Mouse (Mus musculus) cerebellum, adult 9-10 months (tissue): Measurements from ENCODE around the gene Adam12.

Source experiments
- DNase-seq: peaks from one replicate; pipeline ENCODE4 v3.0.0; 2022

Adam12 gene

DNA sequence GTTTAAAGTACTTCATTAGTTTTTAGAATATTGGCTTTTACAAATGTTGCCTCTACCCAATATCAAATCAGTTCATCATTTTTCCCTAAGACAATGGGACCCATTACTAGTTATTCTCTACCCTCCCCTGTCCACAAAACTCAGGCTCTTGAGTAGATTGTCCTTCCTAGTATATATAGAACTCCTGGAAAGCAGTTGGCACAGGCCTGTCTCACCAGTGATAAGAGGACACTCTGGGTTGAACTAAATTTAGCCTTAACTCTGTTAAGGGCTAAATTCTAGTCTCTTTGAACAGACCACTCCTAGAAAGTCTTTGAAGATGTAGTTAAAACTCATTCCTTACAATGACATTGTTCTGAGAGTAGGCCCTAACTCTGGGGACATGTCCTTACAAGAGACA is 241.0 kb downstream of the Adam12 start:
- no peak for DNase-seq

DNA sequence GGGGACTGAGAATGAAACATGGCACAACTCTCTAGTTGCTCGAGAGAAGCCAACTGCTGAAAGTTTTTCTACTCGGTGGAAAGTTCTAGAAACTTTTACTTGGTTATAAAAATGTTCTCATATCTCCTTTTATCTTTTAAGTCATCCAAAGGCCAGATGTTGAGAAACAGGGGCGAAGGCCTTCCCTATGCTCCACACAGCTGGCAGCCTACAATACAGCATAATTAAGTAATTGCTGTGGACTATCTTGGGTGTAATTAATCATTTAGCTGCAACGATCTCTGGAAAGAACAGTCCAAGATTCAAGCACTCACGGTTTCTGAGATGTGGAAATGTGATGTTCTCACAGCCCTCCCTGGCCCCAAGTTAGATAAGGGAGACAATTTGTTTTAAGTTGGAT is 243.6 kb downstream of the Adam12 start:
- no peak for DNase-seq

DNA sequence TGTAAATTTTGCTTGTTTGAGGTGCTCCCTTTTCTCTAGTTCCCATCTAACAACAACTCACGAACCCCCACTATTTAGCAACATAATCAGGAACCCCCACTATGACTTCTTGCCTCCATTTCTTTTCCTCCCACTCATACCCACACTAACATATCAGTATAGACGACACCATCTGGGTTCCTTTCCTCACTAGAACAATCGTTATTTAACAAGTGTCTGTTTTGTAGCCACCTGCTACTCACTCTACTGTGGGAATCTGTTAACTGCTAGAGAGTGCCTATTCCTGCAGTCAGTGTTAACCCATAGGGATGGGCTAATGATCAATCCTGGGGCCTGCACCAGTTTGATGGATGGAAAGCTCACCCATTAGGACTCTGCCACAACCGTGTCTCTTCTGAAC is 245.7 kb downstream of the Adam12 start:
- DNase-seq = no peak

- no peak for DNase-seq
Observed at GRCm38 (mm10) chr7:133985648-133986047, 246.3 kb downstream of the Adam12 start.

- no peak for DNase-seq
Observed at GRCm38 (mm10) chr7:133976388-133977122, 255.4 kb downstream of the Adam12 start.

- no peak for DNase-seq
Observed at GRCm38 (mm10) chr7:133971086-133971485, 260.9 kb downstream of the Adam12 start.

DNA sequence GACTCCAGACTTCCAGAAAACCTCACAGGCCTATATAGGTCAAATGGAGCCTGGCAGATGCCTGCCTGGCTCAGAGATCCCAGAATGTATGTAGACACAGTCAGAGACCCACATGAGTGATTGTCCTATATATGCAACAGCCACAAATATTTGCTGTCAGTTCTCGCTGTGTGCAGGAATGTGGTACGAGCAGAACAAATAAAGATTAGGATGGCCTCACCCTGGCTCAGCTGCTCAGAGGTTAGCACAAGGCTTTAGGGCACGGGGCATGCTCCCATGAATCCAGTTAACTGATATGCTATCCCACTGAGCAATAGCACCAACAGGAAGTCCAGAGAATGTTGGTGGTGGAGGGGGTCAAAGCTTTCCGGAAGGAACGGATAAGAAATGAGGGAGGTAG is 261.5 kb downstream of the Adam12 start:
- DNase-seq = no peak

GRCm38 (mm10) chr7:133967906-133968305 is 264.0 kb downstream of the Adam12 start:
- DNase-seq = no peak

DNA sequence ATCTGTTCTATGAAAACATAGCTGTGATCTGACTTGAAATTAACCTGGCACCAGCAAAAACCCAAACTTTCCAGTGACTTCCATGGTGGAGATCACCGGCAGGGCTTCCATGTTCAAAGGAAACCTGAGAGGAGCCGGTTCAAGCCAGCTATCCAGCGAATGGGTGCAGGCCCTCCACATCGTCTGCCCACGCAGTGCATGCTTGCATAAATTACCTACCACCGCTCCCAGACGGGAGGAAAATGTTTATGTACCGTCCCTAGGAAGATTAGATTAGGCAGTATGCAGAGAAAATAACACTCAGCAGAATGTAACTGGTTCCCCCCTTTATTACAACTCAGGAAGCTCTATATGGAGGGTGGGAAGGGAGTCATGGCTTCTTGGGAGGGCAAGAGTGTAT is 268.4 kb downstream of the Adam12 start:
- no peak for DNase-seq

DNA sequence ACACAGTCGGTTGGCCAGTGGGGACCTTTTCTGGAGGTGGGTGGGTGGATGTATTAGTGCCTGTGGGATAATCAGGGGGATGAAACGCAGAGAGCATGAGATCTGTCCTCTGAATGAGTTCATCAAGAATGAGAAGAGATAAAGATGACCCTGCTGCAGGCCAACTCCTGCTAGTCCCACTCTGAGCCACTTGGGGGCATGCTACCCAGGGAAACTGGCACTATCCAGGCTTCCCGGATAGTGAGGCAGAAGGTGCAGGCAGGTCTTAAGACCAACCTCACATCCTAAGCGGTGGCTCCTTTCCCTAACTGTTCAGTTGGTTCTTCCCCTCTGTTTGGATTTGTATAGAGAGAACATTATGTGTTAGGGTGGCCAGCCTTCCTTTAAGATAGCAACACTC is 272.7 kb downstream of the Adam12 start:
- DNase-seq = peak; percentile 12

DNA sequence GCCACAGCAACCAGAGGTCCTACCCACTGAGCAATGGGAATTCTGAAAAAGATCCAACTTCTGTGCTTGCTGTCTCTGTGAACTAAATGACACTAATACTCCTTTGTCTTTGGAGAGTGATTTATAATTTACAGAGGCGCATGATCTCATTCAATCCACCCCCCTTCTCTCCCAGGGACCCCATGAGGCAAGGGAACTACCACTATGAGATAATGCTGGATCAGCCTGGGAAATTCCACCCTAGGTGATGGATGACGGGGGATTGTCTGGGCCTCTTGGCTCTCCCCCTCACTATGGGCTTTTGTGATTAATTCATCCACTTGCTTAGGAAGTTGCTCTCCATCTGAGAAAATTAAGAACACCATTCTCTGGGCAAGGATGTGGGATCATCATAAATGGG is 274.1 kb downstream of the Adam12 start:
- DNase-seq = no peak

GRCm38 (mm10) chr7:133954111-133955091 is 277.5 kb downstream of the Adam12 start:
- no peak for DNase-seq

DNA sequence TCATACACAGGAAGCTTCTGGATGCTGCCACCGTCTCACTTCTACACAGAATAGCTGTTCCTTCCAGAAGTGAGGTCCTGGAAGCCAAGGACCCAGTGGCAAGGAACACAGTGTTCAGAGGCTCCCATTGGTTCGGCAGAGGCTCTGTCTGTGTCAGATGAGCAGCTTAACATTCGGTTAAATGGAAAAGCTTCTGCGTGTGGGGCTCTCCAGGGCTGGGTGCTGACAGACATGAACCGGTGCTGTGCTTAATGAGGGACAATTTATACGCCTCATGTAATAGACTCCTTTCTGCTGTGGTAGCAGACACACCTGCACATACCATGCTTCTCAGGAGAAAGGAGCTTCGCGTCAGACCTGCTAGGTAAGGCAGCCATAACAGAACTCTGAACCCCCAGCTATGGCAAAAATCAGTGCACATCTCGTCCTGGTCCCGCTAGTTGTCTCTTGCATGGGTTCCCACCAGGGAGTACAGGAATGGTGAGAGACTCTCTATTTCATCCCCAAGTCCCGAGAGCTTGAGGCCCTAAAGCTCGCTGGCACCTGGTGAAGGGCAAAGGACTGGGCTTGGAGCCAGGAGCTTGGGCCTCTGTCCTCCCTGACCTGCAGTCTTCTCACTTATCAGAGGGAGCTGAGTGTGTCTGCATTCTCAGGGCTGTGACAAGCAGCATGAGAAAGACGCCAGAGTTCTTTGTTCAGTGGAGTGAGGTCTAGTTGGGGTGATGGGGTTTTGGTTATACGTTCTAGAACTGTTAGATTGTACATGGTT is 280.0 kb downstream of the Adam12 start:
- no peak for DNase-seq

DNA sequence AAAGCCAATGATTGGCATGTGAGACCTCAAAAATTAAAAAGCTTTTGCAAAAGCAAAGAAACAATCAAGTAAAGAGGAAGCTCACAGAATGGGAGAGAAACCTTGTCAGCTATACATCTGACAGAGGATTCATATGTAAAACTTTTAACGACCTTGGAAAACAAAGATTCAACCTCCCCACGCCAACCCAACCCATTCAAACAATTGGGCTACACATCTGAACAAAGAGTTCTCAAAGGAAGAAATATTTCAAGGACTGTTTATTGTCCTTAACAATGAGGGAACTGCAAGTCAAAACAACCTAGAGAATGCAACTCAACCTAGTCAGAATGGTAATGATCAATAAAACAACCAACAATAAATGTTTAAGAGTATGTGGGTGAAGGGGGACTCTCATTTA is 284.6 kb downstream of the Adam12 start:
- no peak for DNase-seq

DNA sequence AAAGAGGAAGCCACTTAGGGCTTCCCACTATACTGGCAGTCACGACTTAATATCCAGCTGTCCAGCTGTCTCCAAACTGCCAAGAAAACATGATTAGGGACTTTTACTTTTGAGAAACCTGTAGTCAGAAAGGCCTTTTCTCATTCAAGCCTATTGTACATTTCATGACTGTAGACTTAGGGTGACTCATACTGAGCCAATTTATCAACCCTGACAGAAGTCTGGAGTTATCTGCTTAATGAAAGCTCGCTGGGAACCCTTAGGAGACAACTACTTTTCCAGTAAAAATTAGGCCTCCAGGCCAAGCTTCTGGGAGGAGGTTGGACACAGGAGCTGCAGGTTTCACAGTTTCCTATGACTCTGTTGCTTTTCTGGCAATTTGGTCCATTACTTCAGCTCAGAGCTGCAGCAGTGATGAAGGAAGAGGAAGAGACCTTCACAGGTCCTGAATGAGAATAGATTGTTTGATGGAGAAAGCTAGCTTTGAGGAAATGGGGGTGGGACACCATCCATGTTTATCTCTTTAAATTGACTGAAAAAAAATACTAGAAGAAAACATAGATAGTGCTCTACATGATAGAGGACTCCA is 285.1 kb downstream of the Adam12 start:
- DNase-seq = no peak

DNA sequence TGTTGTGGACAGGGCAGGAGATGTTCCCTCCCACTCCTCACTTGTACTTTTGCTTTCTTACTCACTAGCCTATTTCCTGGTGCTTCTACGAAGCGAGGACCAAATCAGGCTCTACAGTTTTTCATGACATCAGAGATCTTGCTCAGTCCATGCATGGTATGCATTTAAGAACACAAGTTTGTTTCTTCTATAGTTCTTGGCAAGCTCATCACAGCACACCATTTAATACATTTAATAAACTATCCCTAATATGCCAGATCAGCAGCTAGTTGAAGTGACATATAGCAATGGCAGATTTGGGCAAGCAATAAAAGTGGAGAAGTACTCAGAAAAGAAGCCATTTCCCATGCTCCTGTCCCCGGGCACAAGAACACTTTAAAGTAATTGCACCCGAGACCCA is 285.8 kb downstream of the Adam12 start:
- no peak for DNase-seq

DNA sequence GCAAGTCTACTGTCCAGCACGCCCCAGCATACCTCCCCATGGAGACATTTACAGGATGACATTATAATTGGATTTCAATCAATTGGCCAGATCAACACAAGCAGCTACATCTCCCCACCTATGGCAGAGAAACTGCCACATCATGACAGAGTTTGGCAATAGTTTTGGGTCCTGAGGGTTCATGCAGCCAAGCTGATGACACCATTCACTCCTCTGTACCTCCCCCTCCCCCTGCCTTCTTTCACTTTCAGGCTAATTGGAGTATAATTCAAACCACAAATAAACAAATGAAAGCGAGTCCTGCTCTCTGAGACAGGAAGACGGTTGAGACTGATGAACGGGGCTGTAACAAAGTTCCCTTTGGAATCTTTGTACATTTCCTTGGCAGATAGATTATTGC is 291.5 kb downstream of the Adam12 start:
- DNase-seq = no peak

DNA sequence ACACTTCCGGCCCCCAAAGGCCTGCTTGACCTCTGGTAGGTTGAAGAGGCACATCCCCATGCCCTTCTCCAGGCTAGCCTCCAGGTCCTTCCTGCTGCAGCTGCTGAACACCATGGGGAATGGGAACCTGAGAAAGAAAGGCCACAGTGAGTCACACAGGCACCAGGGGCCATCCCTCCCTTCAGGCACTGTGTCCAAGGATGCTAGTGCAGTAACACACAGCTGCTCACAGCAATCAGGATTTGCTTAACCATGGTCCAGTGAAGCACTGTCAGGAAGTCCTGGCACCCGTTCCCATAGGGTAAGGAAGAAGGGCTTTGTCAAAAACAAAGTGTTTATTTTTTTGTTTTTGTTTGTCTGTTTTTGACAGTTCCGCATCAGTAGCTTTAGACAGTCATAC is 294.5 kb downstream of the Adam12 start:
- DNase-seq = no peak

DNA sequence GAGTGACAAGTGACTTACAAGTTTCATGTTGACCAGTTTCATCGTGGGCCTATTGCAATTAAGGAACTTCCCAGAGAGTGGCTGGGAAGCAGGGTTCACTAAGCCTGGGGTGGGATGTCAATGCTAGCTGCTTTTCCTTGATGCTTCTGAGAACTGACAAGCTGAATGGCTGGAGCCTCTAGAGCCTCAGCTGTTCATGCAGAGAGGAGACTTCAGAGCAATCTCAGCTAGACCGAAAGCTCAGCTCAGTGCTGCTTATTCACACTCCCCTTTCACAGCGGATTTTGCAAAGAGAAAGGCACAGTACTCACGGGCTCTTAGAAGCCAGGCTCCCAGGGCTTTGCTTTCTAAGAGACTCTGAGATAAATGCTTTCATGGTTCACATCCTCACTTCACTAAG is 295.6 kb downstream of the Adam12 start:
- DNase-seq = no peak

GRCm38 (mm10) chr7:133933378-133933777 is 298.6 kb downstream of the Adam12 start:
- no peak for DNase-seq

- DNase-seq = no peak
Observed at GRCm38 (mm10) chr7:133931481-133931880, 300.5 kb downstream of the Adam12 start.

DNA sequence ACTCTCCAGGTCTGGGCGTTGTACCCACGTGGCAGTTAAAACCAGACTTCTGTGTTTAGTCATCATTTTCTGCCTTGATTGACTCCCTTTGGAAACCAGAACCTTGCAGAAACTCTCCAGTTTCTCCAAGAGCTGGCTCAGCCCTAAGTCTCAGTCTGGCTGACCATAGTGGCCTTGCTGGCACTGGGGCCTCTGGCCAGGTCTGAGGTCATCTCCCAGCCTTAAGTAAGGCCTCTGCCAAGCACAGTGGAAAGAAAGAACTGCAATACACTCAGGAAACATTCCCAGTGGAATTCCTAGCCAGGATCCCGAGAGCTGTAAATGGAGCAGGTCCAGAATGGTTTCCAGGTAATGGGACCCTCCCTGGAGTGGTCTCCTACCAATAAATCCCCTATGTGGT is 303.0 kb downstream of the Adam12 start:
- no peak for DNase-seq

GRCm38 (mm10) chr7:133925771-133926170 is 306.2 kb downstream of the Adam12 start:
- DNase-seq = no peak
